Mouse (Mus musculus): ENCODE measurements around the gene Mettl27.

The Mettl27 gene

DNA sequence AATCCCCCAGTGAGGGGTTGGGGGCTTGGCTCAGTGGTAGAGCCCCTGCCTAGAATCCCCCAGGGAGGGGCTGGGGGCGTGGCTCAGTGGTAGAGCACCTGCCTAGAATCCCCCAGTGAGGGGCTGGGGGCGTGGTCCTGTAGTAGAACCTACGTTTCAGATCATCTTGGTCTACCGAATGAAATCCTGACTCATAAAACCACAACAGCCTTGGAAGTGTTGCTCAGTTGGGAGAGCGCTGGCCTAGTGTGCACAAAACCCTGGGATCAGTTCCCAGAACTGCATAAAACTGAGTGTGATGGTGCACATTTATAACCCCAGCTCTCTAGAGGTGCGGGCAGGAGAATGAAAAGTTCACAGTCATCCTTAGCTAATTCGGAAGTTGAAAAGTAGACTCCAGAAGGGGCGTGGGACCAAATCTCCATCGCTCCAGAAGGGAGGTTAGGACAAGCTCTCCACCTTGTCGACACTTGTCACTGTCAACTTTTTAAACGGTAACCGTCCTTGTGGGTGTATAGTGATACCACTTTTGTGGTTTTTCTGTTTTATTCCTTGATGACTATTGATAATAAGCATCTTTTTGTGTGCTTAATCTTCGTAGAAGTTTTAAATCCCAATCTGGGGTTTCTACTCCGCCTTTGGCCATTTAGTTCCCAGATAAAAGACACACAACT lies 44.5 kb downstream of the Mettl27 start:
- no peaks in the 10 kb centered on the region for H3K27me3 ChIP-seq (ENCODE audit: control insufficient read depth, insufficient read depth, low read length, poor library complexity, severe bottlenecking)
- H3K36me3 ChIP-seq (ENCODE audit: control insufficient read depth, insufficient read depth, low read length, poor library complexity, severe bottlenecking): no peaks in the 10 kb centered on the region
- DNase-seq (ENCODE audit: low read depth, low spot score): no peak

DNA sequence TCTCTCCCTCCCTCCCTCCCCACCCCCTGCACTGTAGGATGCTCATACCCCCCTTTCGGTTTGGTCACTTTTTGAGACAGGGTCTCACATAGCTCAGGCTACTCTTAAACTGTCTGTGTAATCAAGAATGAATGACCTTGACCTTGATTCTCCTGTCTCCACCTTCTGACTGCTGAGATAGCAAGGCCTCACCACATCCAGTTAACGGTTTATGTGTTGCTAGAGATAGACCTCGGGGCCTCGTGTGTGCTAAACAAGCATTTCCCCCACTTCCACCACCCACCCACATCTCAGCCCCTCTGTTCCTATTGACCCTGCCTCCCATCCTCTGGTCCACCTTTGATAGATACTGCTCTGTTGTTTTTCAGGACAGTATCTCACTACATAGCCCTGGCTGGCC lies 45.7 kb downstream of the Mettl27 start:
- Histone ChIP-seq H3K36me3 (ENCODE audit: control insufficient read depth, insufficient read depth, low read length, poor library complexity, severe bottlenecking) (no peaks in the 10 kb centered on the region), H3K27me3 (ENCODE audit: control insufficient read depth, insufficient read depth, low read length, poor library complexity, severe bottlenecking) (no peaks in the 10 kb centered on the region)
- DNase-seq (ENCODE audit: low read depth, low spot score): no peak

- no peak for DNase-seq (ENCODE audit: low read depth, low spot score)
- no peaks in the 10 kb centered on the region for H3K36me3 ChIP-seq (ENCODE audit: control insufficient read depth, insufficient read depth, low read length, poor library complexity, severe bottlenecking)
- H3K27me3 ChIP-seq (ENCODE audit: control insufficient read depth, insufficient read depth, low read length, poor library complexity, severe bottlenecking): no peaks in the 10 kb centered on the region
These were observed 49.0 kb downstream of the Mettl27 start for GRCm38 (mm10) chr5:134981149-134981548.

GRCm38 (mm10) chr5:134983111-134983510 lies 50.9 kb downstream of the Mettl27 start:
- Histone ChIP-seq H3K36me3 (ENCODE audit: control insufficient read depth, insufficient read depth, low read length, poor library complexity, severe bottlenecking) (no peaks in the 10 kb centered on the region), H3K27me3 (ENCODE audit: control insufficient read depth, insufficient read depth, low read length, poor library complexity, severe bottlenecking) (no peaks in the 10 kb centered on the region)
- no peak for DNase-seq (ENCODE audit: low read depth, low spot score)

- Histone ChIP-seq H3K36me3 (ENCODE audit: control insufficient read depth, insufficient read depth, low read length, poor library complexity, severe bottlenecking) (no peaks in the 10 kb centered on the region), H3K27me3 (ENCODE audit: control insufficient read depth, insufficient read depth, low read length, poor library complexity, severe bottlenecking) (no peaks in the 10 kb centered on the region)
- no peak for DNase-seq (ENCODE audit: low read depth, low spot score)
These were observed 51.6 kb downstream of the Mettl27 start for GRCm38 (mm10) chr5:134983771-134984170.

DNA sequence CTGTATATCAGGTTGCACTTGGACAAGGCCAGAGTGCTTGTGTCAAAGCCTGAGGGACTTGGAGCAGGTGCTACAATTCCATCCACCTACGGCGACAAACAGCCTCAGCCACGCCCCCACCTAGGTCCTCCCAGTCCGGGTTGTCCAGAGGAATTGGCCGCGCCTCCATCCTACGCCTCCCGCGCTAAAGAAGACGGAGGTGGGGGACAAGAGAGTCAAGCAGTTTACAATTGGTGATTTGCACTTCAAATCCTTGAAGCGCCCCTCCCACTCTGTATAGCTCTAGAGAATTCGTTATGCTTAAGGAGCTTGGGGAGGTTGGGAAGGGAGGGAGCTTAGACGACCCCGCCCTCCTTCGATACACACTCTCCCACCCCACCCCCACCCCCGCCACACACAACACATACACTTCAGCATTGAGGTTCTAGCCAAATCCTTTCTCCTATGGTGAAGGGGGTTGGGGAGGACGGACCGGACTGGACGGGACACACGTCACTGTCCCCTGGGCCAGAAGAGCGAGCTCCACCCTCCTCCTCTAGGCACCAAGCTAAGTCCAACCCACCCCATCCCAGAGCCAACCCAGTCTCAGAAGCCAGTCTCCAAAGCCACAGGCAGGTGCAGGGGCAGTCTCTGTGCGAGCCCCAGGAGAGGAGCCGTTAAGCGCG lies 53.6 kb downstream of the Mettl27 start, which contains the start of gene Cldn3:
Gene Cldn3 (plus strand): TSS at position 582 of the 665 bp plus-strand sequence.
- DNase-seq (ENCODE audit: low read depth, low spot score): no peak
- H3K27me3 ChIP-seq (ENCODE audit: control insufficient read depth, insufficient read depth, low read length, poor library complexity, severe bottlenecking): no peaks in the 10 kb centered on the region
- H3K36me3 ChIP-seq (ENCODE audit: control insufficient read depth, insufficient read depth, low read length, poor library complexity, severe bottlenecking): no peaks in the 10 kb centered on the region

GRCm38 (mm10) chr5:134986298-134987268 lies 54.4 kb downstream of the Mettl27 start:
- no peak for DNase-seq (ENCODE audit: low read depth, low spot score)
- H3K36me3 ChIP-seq (ENCODE audit: control insufficient read depth, insufficient read depth, low read length, poor library complexity, severe bottlenecking): no peaks in the 10 kb centered on the region
- no peaks in the 10 kb centered on the region for H3K27me3 ChIP-seq (ENCODE audit: control insufficient read depth, insufficient read depth, low read length, poor library complexity, severe bottlenecking)

GRCm38 (mm10) chr5:134989166-134989565 lies 57.0 kb downstream of the Mettl27 start:
- Histone ChIP-seq H3K27me3 (ENCODE audit: control insufficient read depth, insufficient read depth, low read length, poor library complexity, severe bottlenecking) (no peaks in the 10 kb centered on the region), H3K36me3 (ENCODE audit: control insufficient read depth, insufficient read depth, low read length, poor library complexity, severe bottlenecking) (no peaks in the 10 kb centered on the region)
- no peak for DNase-seq (ENCODE audit: low read depth, low spot score)

- H3K27me3 ChIP-seq (ENCODE audit: control insufficient read depth, insufficient read depth, low read length, poor library complexity, severe bottlenecking): no peaks in the 10 kb centered on the region
- no peaks in the 10 kb centered on the region for H3K36me3 ChIP-seq (ENCODE audit: control insufficient read depth, insufficient read depth, low read length, poor library complexity, severe bottlenecking)
- DNase-seq (ENCODE audit: low read depth, low spot score): no peak
These were observed 57.6 kb downstream of the Mettl27 start for GRCm38 (mm10) chr5:134989741-134990140.

All from splenic B cell, adult 2 months (primary cell).